Mouse (Mus musculus) CH12.LX (cell line): Measurements from ENCODE around the gene Zbtb33.

Source experiments
- CHD2 ChIP-seq: IDR thresholded peaks from 2 replicates; pipeline ENCODE4 v1.6.1; 2011; ENCODE audit warnings: low read length, improper control_type of control experiment
- CTCF ChIP-seq, 2 experiments: IDR thresholded peaks in 1 of 2; conservative IDR thresholded peaks in 1 of 2; 2 replicates each; pipeline ENCODE4 v1.5.1; 2011 to 2012; ENCODE audit warnings: low read depth in 2 of 2, low read length in 2 of 2, improper control_type of control experiment in 1 of 2, inconsistent platforms in 1 of 2, mild to moderate bottlenecking in 1 of 2, moderate library complexity in 1 of 2
- EP300 ChIP-seq: IDR thresholded peaks from 2 replicates; pipeline ENCODE4 v1.6.1; 2011; ENCODE audit warnings: low read length, improper control_type of control experiment
- HCFC1 ChIP-seq: IDR thresholded peaks from 2 replicates; pipeline ENCODE4 v1.6.1; 2012; ENCODE audit warnings: low read depth, mild to moderate bottlenecking, inconsistent platforms, low read length, improper control_type of control experiment
- MYC ChIP-seq: IDR thresholded peaks from 2 replicates; pipeline ENCODE4 v1.6.1; 2011; ENCODE audit warnings: low read depth, mild to moderate bottlenecking, improper control_type of control experiment, low read length
- POLR2A ChIP-seq: IDR thresholded peaks from 2 replicates; pipeline ENCODE4 v1.6.1; 2011; ENCODE audit warnings: low read depth, mild to moderate bottlenecking, improper control_type of control experiment, low read length
- RAD21 ChIP-seq: IDR thresholded peaks from 2 replicates; pipeline ENCODE4 v1.6.1; 2011; ENCODE audit warnings: low read depth, mild to moderate bottlenecking, low read length, improper control_type of control experiment, moderate library complexity
- RCOR1 ChIP-seq: conservative IDR thresholded peaks from 2 replicates; pipeline ENCODE4 v1.6.1; 2012; ENCODE audit warnings: low read depth, mild to moderate bottlenecking, inconsistent platforms, low read length, improper control_type of control experiment
- SIN3A ChIP-seq: IDR thresholded peaks from 2 replicates; pipeline ENCODE4 v1.6.1; 2012; ENCODE audit warnings: low read length, improper control_type of control experiment, inconsistent platforms
- UBTF ChIP-seq: IDR thresholded peaks from 2 replicates; pipeline ENCODE4 v1.6.1; 2012; ENCODE audit warnings: low read depth, mild to moderate bottlenecking, inconsistent platforms, low read length, improper control_type of control experiment, moderate library complexity
- USF1 ChIP-seq: IDR thresholded peaks from 2 replicates; pipeline ENCODE4 v1.6.1; 2014; ENCODE audit warnings: low read depth, mild to moderate bottlenecking, inconsistent platforms, low read length, improper control_type of control experiment
- USF2 ChIP-seq: conservative IDR thresholded peaks from 2 replicates; pipeline ENCODE4 v1.6.1; 2011; ENCODE audit warnings: low read depth, low read length, improper control_type of control experiment
- ZMIZ1 ChIP-seq: IDR thresholded peaks from 2 replicates; pipeline ENCODE4 v1.6.1; 2012; ENCODE audit warnings: low read depth, mild to moderate bottlenecking, inconsistent platforms, low read length, improper control_type of control experiment

DNA sequence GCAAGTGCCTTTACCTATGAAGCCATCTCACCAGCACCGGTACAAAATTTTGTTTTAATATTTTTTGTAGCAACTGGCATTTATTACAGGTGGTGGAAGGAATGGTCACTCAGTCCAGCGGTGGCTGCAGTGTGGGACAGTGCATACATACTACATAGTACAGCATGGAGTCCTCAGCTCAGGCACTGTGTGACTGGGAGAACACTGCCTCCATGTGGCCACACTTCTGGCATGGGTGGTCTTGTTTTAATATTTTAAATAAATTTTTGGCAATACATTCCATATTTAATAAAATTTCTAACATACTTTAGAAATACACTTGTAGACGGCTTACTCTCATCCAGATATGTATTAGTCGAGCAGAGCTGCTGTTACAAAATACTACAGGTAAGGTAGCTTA is 23.0 kb upstream of the Zbtb33 start:
- TF ChIP-seq CTCF (conservative IDR thresholded peaks at IDR 0.05 in 1 of 2, IDR thresholded peaks at IDR 0.05 in 1 of 2; ENCODE audit: low read depth in 2 of 2, low read length in 2 of 2) (peak in 1 of 2 experiments; percentile 59; a peak in 2 of 4 replicates), MYC (no peak), EP300 (no peak), ZMIZ1 (no peak), UBTF (no peak), SIN3A (no peak), USF1 (no peak), RCOR1 (no peak), USF2 (no peak), HCFC1 (no peak), POLR2A (no peak), RAD21 (peak; percentile 57), CHD2 (no peak)
